Mouse (Mus musculus) liver, adult 2 months (tissue): Measurements from ENCODE around the gene Cnga1.
A peak's percentile ranks its signal among the peaks of the same experiment; 100 is the strongest.

ENCODE experiments used
- CTCF ChIP-seq: fragments of 200-500 bp; IDR thresholded peaks from 2 replicates; pipeline ENCODE4 v1.5.1; 2011; ENCODE audit warnings: low read depth, low read length, control low read depth
- POLR2A ChIP-seq: fragments of 200-500 bp; IDR thresholded peaks from 2 replicates; pipeline ENCODE4 v1.6.1; 2011; ENCODE audit warnings: low read length, control low read depth; ENCODE audit not compliant: insufficient read depth; ENCODE audit errors: extremely low read depth

GRCm38 (mm10) chr5:72665281-72665680, 21.2 kb upstream of the Cnga1 start:
- TF ChIP-seq POLR2A (no peak), CTCF (peak; percentile 65)
